Mouse (Mus musculus) gastrocnemius, adult 2 months (tissue): ENCODE data around the gene Rapgef6. TPM values are rescaled to one million over a fixed set of nuclear protein-coding genes. Genes with fewer than 3 reads are reported as not detected.
A peak's percentile ranks its signal among the peaks of the same experiment; 100 is the strongest.

Experiments used
- DNase-seq: peaks from one replicate; pipeline ENCODE4 v3.0.0; 2022
- H3K27ac ChIP-seq: fragments of 200-600 bp; 2 replicates; pipeline ENCODE4 v1.8.1; 2022; ENCODE audit warnings: mild to moderate bottlenecking
- H3K4me3 ChIP-seq: fragments of 200-600 bp; 2 replicates; pipeline ENCODE4 v1.8.1; 2022; ENCODE audit warnings: mild to moderate bottlenecking, moderate library complexity
- CTCF ChIP-seq: fragments of 200-600 bp; IDR thresholded peaks from 2 replicates; pipeline ENCODE4 v1.8.1; 2022; ENCODE audit warnings: antibody characterized with exemption, mild to moderate bottlenecking, moderate library complexity
- intact Hi-C: fragments of 180-260 bp; cut with DNase I; formaldehyde crosslinking; loops from one replicate; pipeline ENCODE4 v1.15.1; 2025
- total RNA-seq, 2 experiments: library from RNA; stranded (reverse); gene quantifications; 2 replicates each; pipeline ENCODE4 v1.2.3; 2021

Gene Rapgef6
- total RNA-seq, 2 experiments from 2014 or later = 6.7 to 9.4 TPM

DNA sequence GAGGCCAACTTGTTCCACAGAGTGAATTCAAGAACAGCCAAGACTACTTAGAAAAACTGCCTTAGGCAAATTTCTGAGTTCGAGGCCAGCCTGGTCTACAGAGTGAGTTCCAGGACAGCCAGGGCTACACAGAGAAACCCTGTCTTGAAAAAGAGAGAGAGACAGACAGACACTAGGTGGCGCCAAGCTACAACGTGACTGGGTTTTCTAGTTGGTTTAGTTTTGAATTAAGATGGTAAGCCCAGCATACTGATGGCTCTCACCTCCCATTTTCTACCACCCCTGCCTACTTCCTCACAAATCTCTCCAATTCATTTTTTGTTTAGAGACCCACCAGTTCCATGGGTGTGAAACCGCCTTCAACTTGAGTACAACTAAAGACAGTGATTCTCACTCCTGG lies 180.7 kb downstream of the Rapgef6 start:
- Histone ChIP-seq H3K27ac (no peak overlapping the region), H3K4me3 (no peak overlapping the region)
- intact Hi-C loops = loop anchor here (1.0 to 10.0 kb wide), 4 partner anchors 84 to 281 kb away; partner anchors contain the start of gene Cdc42se2
- peak; percentile 80 for DNase-seq
- TF ChIP-seq CTCF = peak; percentile 91

DNA sequence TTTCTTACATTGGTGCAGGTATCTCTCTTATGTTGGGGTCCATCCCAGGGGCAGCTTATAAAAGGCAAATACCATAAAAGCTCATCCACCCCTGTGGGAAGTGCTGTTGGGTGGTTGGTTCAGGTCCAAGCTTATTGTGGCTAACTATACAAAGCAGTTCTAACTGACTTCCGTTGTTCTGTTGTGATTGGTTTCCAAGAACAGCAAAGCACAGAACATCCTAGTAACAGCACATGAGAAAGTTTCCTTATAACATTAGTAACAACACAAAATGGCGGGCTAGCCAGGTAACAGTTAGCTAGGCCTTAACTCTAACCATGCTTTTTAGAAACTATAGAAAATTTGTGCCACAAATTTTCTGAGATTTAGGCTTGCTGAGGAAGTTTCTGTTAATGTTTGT lies 185.5 kb downstream of the Rapgef6 start:
- Histone ChIP-seq H3K4me3 (no peak overlapping the region), H3K27ac (no peak overlapping the region)
- intact Hi-C loops = loop anchor here (10.0 kb wide), 1 partner anchor 277 kb away; no protein-coding TSS in a partner anchor
- no peak for TF ChIP-seq CTCF
- no peak for DNase-seq

DNA sequence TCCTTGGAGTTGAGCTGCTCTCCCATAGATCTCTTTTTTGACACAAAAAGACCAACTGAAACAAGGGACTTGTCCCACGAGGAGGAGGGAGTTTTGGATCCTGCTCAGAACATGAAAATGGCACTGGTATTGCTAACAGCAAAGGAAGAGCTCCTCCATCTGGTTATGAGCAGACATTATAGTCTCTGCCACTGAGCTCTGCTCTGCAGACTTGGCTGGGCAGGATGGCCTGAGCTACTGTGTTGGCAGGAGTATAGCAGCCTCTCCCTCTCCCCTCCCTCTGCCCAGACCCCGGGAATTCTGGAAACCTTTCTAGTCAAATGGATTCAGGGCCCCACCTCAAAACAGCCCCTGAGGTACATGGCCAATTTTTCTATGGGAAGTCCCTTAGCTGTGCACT lies 187.0 kb downstream of the Rapgef6 start:
- no peak for DNase-seq
- intact Hi-C loops = loop anchor here (10.0 kb wide), 1 partner anchor 275 kb away; no protein-coding TSS in a partner anchor
- TF ChIP-seq CTCF = no peak
- H3K4me3 ChIP-seq = no peak overlapping the region
- no peak overlapping the region for H3K27ac ChIP-seq

DNA sequence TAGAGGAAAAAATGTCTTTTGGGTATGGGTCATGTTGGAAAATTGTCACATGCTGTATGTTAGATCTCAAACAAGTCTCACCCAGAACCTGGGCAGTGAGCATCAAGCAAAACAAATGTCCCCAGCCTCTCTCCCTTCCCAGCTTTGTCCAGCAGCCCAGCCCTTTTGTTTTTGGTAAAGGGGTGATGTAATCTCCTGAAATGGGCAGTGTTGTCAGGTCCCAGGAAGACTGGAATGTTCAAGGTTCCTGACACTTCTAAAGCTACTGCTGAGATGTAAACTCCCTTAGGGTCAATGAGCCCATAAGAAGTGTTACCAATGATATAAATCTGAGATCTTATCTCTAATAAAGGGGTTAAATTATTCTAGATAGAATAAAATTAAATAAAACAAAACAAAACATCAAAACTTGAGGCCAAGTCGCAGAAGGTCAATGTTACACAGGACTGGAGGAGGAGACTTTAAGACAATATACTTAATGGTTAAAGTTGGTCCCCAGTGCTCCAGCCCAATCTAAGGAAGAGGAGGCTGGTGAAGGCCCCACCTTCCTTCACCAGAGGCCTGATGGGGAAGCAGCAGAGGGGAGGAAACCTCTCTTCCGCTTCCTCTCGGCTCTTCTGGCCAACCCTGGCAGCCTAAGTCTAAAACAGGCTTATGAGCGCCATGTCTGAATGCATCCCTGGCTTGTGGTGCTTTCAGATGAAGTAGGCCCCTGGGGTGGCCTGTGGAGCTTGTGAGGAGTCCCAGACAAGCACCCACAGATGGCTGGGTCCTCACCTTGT lies 188.1 kb downstream of the Rapgef6 start:
- TF ChIP-seq CTCF = no peak
- no peak for DNase-seq
- no peak overlapping the region for H3K4me3 ChIP-seq
- intact Hi-C loops = no loop called here
- H3K27ac ChIP-seq = no peak overlapping the region

DNA sequence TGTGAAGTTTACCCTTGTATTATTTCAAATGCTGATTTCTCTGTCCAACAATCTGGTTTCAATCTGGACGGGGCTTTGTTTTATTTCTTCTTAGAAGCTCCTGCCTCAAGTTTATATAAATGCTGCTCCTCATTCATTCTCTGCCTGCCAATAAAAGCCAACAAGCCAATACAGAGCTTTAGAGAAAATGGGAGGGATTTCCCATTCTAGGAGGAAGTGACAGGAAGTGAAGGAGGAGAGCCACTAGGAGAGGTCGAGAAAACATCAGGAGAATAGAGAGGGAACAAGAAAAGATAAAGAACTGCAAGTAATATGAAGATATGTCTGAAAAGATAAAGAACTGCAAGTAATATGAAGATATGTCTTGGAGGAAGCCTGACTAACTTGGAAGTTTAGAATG lies 190.2 kb downstream of the Rapgef6 start:
- no peak overlapping the region for H3K27ac ChIP-seq
- no peak overlapping the region for H3K4me3 ChIP-seq
- no peak for DNase-seq
- intact Hi-C loops = no loop called here
- no peak for TF ChIP-seq CTCF

DNA sequence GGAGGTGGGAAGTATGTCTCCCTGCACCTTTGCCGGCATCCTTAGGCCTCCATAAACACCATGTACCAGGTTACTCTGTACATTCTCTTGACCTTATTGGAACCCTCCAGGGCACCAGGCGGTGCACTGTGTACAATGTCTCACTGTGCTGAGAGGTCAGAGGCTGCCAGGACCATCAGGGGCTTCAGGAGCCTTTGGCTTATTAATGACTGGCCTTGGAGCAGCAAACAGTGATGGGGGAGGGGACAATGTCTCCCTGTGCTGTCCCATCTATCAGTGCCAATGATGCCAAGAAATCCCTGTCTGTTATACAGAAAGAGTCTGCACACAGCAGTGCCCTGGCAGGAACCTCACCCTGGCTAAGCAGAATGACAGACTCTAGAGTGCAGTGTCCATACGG lies 195.2 kb downstream of the Rapgef6 start:
- no peak overlapping the region for H3K27ac ChIP-seq
- H3K4me3 ChIP-seq = no peak overlapping the region
- no peak for TF ChIP-seq CTCF
- DNase-seq = no peak
- intact Hi-C loops = no loop called here

DNA sequence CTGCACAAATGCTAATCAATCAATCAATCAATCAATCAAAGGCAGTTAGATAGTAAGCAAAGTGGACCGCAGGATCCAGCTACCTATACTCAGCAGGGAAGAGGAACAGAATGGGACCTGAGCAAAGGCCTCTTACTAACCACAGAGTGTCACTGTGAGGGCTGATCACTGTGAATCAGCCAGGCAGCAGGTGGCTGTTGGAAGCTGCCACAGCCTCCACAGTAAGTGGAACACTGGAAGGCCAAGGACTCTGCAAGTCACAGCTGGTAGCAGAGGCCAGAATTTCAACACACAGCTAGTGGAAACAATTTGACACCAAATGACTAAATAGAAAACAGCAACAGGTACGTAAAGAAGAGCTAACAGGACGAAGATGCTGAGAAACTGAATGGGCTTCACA lies 196.0 kb downstream of the Rapgef6 start:
- intact Hi-C loops = no loop called here
- Histone ChIP-seq H3K27ac (no peak overlapping the region), H3K4me3 (no peak overlapping the region)
- peak; percentile 30 for DNase-seq
- TF ChIP-seq CTCF = no peak

DNA sequence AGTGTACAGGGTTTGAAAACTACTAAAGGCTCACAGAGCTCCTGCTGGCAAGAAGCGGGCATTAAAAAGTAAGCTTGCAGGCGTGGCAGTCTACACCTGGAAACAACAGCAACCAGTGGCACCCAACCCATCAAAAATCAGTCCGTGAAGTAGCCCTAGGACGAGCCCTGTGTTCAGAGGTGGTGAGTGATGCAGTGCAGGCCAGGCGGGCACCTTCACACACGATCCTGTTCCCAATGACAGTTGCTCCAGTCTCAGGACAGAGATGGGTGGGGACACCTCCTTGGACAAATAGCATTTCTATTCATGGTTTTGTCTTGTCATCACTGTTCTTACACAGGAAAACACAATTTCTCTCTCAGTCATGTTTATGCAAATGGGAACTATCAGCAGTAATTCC lies 199.4 kb downstream of the Rapgef6 start:
- intact Hi-C loops = no loop called here
- no peak for TF ChIP-seq CTCF
- no peak for DNase-seq
- H3K4me3 ChIP-seq = no peak overlapping the region
- no peak overlapping the region for H3K27ac ChIP-seq

DNA sequence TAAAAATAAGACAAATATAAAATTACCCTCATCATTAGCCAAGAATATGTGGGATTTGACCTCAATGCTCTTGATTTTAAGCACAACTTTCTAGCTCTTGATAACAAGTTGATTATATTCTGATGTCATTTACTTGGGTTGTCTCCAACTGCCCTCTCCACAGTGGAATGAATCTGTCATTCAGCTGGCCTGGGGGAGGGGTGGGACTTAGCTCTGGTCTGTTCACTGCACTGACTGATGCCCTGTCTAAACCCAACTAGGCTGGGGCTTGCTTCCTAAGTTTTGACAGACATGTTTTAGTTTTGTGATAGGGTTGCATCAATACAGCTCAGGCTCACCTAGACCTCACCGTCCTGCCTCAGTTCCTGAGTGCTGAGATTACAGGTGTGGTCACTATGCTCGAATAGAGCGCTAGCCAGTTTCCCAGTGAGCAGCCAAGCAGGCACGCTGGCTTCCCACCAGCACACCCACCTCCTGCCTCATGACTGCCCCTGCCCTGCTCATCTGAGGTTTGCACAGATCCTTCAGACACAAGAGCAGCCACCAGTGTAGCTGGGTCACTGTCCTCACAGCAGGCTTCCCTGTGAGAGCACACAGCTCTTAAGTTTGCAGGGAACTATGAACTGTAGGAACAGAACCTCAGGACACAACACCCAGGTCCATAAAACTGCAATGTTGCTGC lies 201.8 kb downstream of the Rapgef6 start:
- no peak for DNase-seq
- intact Hi-C loops = no loop called here
- Histone ChIP-seq H3K27ac (peak overlapping the region; percentile 28; the same call in 1 of the 2 replicates), H3K4me3 (no peak overlapping the region)
- no peak for TF ChIP-seq CTCF

DNA sequence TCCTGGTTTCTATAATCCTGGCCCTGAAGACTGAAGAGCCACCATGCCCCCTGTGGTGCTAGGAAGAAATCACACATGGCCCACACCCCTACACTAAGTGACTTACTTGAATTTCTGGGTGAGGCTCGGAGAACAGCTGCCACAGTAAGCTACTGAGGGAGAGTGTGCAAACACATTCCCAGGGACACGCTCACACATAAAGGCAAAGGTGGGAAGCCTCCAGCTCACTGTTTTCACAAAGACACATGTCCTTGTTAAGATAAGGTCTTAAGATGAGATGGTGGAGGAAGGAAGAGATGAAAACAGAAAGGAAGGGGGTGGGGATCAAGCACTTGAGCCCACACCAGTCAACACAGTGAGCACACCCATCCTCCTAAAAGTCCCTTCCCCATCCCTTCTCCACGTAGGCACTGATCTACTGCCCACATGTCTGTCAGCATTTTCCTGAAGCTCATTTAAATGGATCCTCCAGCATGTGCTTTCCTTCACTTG lies 204.0 kb downstream of the Rapgef6 start:
- no peak for TF ChIP-seq CTCF
- intact Hi-C loops = no loop called here
- peak overlapping the region; percentile 59 for H3K27ac ChIP-seq
- no peak overlapping the region for H3K4me3 ChIP-seq
- no peak for DNase-seq

DNA sequence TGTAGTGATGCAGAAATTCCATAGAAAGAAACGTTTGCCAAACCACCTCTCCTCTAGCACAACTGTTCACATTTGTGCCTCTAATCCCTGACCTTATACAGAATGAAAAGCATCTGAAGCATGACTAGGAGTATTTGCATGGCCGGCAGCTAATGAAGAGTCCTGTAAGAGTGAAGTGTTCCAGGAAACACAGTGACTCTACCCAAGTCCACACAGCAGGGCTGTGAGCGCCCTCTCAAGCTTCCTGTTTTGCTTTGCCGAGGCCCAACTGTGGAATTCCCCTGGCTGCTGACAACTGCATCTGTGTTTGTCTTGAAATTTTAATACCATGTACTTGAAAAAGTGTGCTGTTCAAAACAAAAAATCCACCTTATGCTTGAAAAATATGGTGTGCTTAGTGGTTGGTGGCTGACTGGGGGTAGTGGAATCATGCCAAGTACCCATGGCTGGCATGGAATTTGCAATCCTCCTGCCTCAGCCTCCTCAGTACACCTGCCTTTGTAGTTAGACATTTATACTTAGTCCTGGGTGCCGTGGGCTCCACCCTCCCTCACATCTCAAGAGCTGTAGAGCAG lies 204.8 kb downstream of the Rapgef6 start:
- DNase-seq = peak; percentile 29
- H3K27ac ChIP-seq = peak overlapping the region; percentile 59
- no peak overlapping the region for H3K4me3 ChIP-seq
- TF ChIP-seq CTCF = peak; percentile 16; the same call in 1 of the 2 replicates
- intact Hi-C loops = no loop called here

DNA sequence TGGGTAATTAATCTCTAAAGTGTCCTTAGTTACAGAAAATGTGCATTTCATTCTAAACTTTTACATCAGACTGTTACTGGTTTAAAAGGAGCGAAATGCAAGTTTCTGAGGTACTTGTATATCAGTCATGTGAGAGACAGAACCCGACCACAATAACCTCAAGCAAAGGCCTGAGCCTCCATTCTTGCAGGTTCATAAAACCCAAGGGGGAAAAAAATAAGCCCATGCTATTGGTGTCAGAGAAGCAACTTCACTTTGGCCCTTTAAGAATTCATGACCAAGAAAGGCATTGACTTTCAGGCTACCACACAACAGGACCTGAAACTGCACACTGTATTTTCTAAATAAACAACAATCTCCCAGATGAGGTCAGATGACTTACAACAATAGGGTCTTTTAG lies 205.7 kb downstream of the Rapgef6 start:
- Histone ChIP-seq H3K4me3 (no peak overlapping the region), H3K27ac (0 out of 2 replicates have a peak overlapping the region, but pooled peaks have one; percentile 2)
- intact Hi-C loops = no loop called here
- no peak for DNase-seq
- TF ChIP-seq CTCF = no peak

DNA sequence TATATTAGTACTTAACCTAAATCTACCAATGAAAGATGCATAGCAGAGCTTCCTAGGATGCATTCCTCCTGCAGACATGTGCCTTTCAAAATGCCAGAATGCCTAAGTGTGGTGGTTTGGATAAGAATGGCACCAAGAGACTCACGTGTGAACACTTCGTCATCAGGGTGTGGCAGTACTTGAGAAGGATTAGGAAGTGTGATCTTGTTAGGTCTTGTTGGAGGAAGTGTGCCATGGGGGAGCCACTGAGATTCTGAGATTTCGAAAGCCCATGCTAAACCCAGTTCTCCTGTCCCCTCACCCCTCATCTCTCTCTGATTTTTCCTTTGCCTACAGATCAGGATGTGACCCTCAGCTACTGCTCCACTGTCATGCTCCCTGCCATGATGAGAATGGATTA lies 206.7 kb downstream of the Rapgef6 start:
- TF ChIP-seq CTCF = no peak
- Histone ChIP-seq H3K4me3 (no peak overlapping the region), H3K27ac (0 out of 2 replicates have a peak overlapping the region, but pooled peaks have one; percentile 0)
- no peak for DNase-seq
- intact Hi-C loops = no loop called here
